Mouse (Mus musculus) layer of hippocampus, adult 6 months (tissue): ENCODE data around the gene Mlh3. TPM values are rescaled to one million over a fixed set of nuclear protein-coding genes. Genes with fewer than 3 reads are reported as not detected.

Source experiments
- long read RNA-seq, 2 experiments: library from polyadenylated mRNA; unstranded; transcript quantifications; one replicate each; pipeline ENCODE4 v2.0.0; 2019 to 2020
- microRNA-seq: library from miRNA; unstranded; fragments of <30 nt; microRNA quantifications from one replicate; pipeline ENCODE4 v1.2.0, GENCODE M21; 2020
- polyA plus RNA-seq: library from polyadenylated mRNA; unstranded; fragments of <200 nt; fragmentation: Nextera tagmentation; gene quantifications from 2 replicates; pipeline ENCODE4 v1.2.3, GENCODE M21; 2021

The Mlh3 gene
- polyA plus RNA-seq: 5.9 and 6.6 TPM in 2 replicates
- long read RNA-seq, experiment 1, partial matches to known transcripts: 16 of 17 reads
- long read RNA-seq, experiment 1, other reads (novel, unspliced or antisense): 1 of 17 reads
- long read RNA-seq, experiment 2, full-length matches to known transcripts: 23 of 61 reads
- long read RNA-seq, experiment 2, partial matches to known transcripts: 22 of 61 reads
- long read RNA-seq, experiment 2, other reads (novel, unspliced or antisense): 16 of 61 reads

DNA sequence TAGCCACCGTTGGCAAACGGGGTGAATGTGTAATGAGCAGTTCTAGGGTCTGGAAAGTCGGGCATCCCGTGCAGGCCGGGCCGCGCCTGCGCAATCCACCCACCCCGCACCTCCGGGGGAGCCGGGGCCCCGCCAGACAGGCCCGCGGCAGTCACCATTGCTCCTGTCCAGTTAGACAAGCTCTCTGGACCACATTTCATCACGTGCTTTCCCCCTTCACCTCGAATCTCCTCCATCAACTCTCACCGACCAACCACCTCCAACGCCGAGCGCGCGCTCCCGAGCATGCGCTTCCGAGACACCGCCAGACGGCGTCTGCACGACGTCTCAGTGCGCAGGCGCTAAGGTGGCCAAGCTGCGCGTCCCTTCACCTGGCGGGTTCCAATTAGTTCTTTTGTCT, at the start of gene Mlh3:
TSS of gene Mlh3 (minus strand) at position 281 of the 400 bp plus-strand sequence.

DNA sequence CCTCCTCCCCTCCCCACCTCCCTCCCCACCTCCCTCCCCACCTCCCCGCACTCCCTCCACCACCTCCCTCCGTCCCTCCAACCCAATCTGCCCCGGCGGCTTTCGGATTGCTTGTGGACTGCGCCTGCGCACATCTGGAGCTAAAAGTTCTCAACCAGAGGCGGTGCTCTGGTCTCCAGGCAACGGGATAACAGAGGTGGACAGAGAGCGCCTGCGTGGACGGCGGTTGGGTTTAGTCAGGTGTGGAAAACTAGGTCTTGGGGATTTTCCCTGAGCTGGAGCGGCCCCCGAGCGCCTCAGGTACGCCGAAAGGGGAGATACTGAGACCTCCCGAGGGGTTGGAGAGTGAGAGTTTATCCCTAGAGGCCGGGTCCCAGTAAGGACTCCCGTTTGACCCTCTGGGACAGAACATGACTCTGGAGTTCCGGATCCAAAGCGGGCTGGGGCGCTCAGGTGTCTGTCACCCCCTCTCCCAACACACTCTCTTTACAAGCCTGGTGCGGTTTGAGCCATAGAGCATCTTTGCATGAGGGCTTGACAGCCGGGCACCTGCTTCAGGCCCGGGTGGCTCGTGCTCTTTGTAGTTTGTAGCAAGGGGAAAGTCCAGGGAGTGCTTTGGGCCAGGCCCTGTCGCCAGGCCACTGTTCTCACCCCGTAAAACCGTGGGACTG, 18.2 kb upstream of the Mlh3 start, which contains the start of gene Zc2hc1c:
TSS of gene Zc2hc1c (plus strand) at position 106 of the 671 bp plus-strand sequence.

DNA sequence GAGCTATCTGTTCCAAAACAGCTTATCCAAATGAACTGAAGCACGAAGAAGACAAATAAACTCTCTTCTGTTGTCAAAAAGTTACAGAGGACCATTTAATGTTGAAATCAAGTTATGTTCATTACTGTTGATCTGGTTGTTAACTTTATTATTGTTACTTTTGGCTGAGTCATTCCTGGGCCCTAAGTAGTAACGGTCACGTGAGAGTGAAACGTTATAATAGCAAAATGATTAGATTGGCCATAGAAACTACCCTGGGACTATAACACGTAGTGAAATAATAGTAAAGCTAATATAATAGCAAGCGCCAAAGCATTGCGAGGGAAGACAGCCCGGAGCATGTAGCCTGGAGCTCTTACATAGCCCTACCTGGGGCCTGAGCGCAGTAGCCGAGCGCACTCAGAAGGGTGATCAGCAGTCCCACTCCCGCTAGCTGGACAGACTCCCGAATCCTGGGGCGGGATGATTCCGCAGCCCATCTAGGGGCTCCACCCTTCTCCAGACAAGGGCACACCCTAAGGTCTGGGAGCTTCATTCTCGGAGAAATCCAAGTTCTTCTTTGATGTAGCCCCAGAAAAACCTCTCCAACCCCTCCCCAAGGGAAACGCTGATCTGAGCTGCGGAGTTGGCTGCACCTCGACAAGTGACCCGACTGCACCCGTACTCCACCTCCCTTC, 17.5 kb upstream of the Mlh3 start, which contains the start of gene Acyp1:
TSS of gene Acyp1 (minus strand) at position 630 of the 677 bp plus-strand sequence.

DNA sequence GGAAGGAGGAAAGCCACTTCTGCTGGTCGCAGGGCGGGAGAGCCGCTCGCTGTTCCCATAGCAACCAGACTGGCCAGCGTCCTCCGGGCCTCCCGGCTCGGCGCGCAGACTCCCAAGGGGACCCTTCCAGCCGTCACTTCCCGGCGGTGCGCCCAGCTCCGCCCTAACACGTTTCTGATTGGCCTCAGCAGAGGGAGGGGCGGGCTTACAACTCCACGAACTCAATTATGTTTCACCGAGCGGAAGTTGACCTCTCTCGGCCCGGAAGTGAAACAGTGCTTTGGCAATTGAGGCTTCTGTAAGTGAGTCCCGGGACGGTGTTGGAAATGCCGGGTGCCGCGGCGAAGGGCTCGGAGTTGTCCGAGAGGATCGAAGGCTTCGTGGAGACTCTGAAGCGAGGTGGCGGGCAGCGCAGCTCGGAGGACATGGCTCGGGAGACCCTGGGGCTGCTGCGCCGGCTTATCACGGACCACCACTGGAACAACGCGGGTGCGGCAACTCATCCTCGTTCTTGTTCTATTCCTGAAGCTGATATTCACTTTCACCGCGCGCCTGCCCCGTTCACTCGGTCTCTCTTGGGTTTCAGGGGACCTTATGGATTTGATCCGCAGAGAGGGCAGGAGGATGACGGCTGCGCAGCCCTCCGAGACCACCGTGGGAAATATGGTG, 51.0 kb downstream of the Mlh3 start, which contains the start of gene Eif2b2:
TSS of gene Eif2b2 (plus strand) at position 246 of the 669 bp plus-strand sequence.

Small RNA genes within 50 kb of the gene (microRNA-seq; reads per million reads assigned to microRNA genes)
- not detected for gene Mir6938

Other genes starting within 250 kb of the Mlh3 start
- 1.4 and 2.0 TPM in 2 replicates for gene Prox2, start 159.8 kb downstream of the Mlh3 start, polyA plus RNA-seq
- 45.9 and 50.4 TPM in 2 replicates for gene Dlst, start 159.8 kb downstream of the Mlh3 start, polyA plus RNA-seq
- gene Rps6kl1, start 119.3 kb downstream of the Mlh3 start, polyA plus RNA-seq: 18.8 and 18.9 TPM in 2 replicates
- 6.7 and 6.9 TPM in 2 replicates for gene Pgf, start 92.8 kb downstream of the Mlh3 start, polyA plus RNA-seq
- gene Eif2b2, start 51.1 kb downstream of the Mlh3 start, polyA plus RNA-seq: 65.5 and 76.9 TPM in 2 replicates
- gene Acyp1, start 17.8 kb upstream of the Mlh3 start, polyA plus RNA-seq: 68.8 and 70.2 TPM in 2 replicates
- gene Zc2hc1c, start 18.0 kb upstream of the Mlh3 start, polyA plus RNA-seq: 0.89 and 1.4 TPM in 2 replicates
- 2.8 TPM in 2 replicates for gene Nek9, start 68.8 kb upstream of the Mlh3 start, polyA plus RNA-seq
- 124 and 153 TPM in 2 replicates for gene Tmed10, start 104.2 kb upstream of the Mlh3 start, polyA plus RNA-seq
- gene Fos, start 203.3 kb upstream of the Mlh3 start, polyA plus RNA-seq: 8.4 and 14.1 TPM in 2 replicates